In genomic region chr4:142097871-142098270, GRCm38 (mm10) we compare ENCODE assay signal across 8 mouse cellular contexts. TPM values are rescaled to one million over a fixed set of nuclear protein-coding genes. Genes with fewer than 3 reads are reported as not detected.
A peak's percentile ranks its signal among the peaks of the same experiment; 100 is the strongest.
DNase-seq lines count a peak whose midpoint lies in the region; ATAC-seq and TF ChIP-seq lines count a peak whose summit lies in the region.

No protein-coding gene starts in this region.

- H3K27me3 ChIP-seq in forebrain, embryonic 14.5 days (replicated peaks; ENCODE audit: control insufficient read depth, insufficient read depth, low read length), result no peaks in the 10 kb centered on the region
- H3K27me3 ChIP-seq in forebrain, embryonic 12.5 days, result peaks cover 5% of the 10 kb centered on the region; the same call in 1 of the 2 replicates
- no peaks in the 10 kb centered on the region for H3K27me3 ChIP-seq in kidney, embryonic 16.5 days (ENCODE audit: insufficient read depth, low read length)

- no peaks in the 10 kb centered on the region for H3K4me1 ChIP-seq in forebrain, embryonic 14.5 days (ENCODE audit: control insufficient read depth, insufficient read depth, low read length)
- H3K4me1 ChIP-seq in forebrain, embryonic 12.5 days, result peaks cover 10% of the 10 kb centered on the region
- H3K4me1 ChIP-seq in kidney, embryonic 16.5 days (ENCODE audit: insufficient read depth, low read length), result peaks cover 22% of the 10 kb centered on the region

- H3K9me3 ChIP-seq in forebrain, embryonic 14.5 days (replicated peaks; ENCODE audit: control insufficient read depth, low read length), result no peaks in the 10 kb centered on the region
- no peaks in the 10 kb centered on the region for H3K9me3 ChIP-seq in forebrain, embryonic 12.5 days
- no peaks in the 10 kb centered on the region for H3K9me3 ChIP-seq in kidney, embryonic 16.5 days (ENCODE audit: low read length)

- no peak for TF ChIP-seq CTCF in left cerebral cortex, adult 2 months (IDR thresholded peaks at IDR 0.05)

- H3K27ac ChIP-seq in forebrain, embryonic 14.5 days (ENCODE audit: low read depth, low read length), result no peak overlapping the region
- no peak overlapping the region for H3K27ac ChIP-seq in forebrain, embryonic 12.5 days
- H3K27ac ChIP-seq in kidney, embryonic 16.5 days (ENCODE audit: low read length), result 0 out of 2 replicates have a peak overlapping the region, but pooled peaks have one; percentile 17
- H3K27ac ChIP-seq in left cerebral cortex, adult 2 months, result no peak overlapping the region

- DNase-seq in forebrain, embryonic 14.5 days (ENCODE audit: low spot score), result no peak
- DNase-seq in adrenal gland, adult 2 months, result peak; percentile 87
- peak; percentile 81 to 91 for DNase-seq in heart, adult 18-20 months
- DNase-seq in left cerebral cortex, adult 2 months (ENCODE audit: extremely low spot score in 1 of 2, low spot score in 2 of 2), result no peak
- no peak for DNase-seq in thymus, postnatal 0 days (ENCODE audit: low spot score)

- intact Hi-C loops in left cerebral cortex, adult 2 months (cut with DNase I), result loop anchor here (1.0 kb wide), 1 partner anchor 93 kb away; no protein-coding TSS in a partner anchor

- H3K9ac ChIP-seq in forebrain, embryonic 14.5 days (ENCODE audit: low read length), result no peak overlapping the region
- no peak overlapping the region for H3K9ac ChIP-seq in forebrain, embryonic 12.5 days
- H3K9ac ChIP-seq in kidney, embryonic 16.5 days (replicated peaks; ENCODE audit: low read length), result no peak overlapping the region

- H3K4me2 ChIP-seq in forebrain, embryonic 14.5 days (ENCODE audit: low read length), result no peak overlapping the region
- no peak overlapping the region for H3K4me2 ChIP-seq in forebrain, embryonic 12.5 days
- H3K4me2 ChIP-seq in kidney, embryonic 16.5 days (replicated peaks; ENCODE audit: low read depth, low read length), result peak overlapping the region; percentile 26

- peak; percentile 27; the same call in 1 of the 2 replicates for ATAC-seq in forebrain, embryonic 14.5 days
- no peak for ATAC-seq in forebrain, embryonic 12.5 days (ENCODE audit: low FRiP score)
- 0 out of 2 replicates have a peak, but pooled peaks have one; percentile 13 for ATAC-seq in kidney, embryonic 16.5 days (ENCODE audit: low FRiP score, low TSS enrichment)
- ATAC-seq in megakaryocyte, adult 5-6 weeks (ENCODE audit: poor library complexity, severe bottlenecking), result peak; percentile 85

- H3K4me3 ChIP-seq in forebrain, embryonic 14.5 days (ENCODE audit: low read depth, low read length), result no peak overlapping the region
- no peak overlapping the region for H3K4me3 ChIP-seq in forebrain, embryonic 12.5 days (replicated peaks)
- H3K4me3 ChIP-seq in kidney, embryonic 16.5 days (ENCODE audit: low read length), result no peak overlapping the region
- no peak overlapping the region for H3K4me3 ChIP-seq in left cerebral cortex, adult 2 months

- 56% methylated on average over 5 of the region's 5 CpGs for WGBS in forebrain, embryonic 14.5 days
- 61% methylated on average over 5 of the region's 5 CpGs for WGBS in forebrain, embryonic 12.5 days
- 18% methylated on average over 5 of the region's 5 CpGs for WGBS in kidney, embryonic 16.5 days

- H3K36me3 ChIP-seq in forebrain, embryonic 14.5 days (ENCODE audit: control insufficient read depth, insufficient read depth, low read length), result no peaks in the 10 kb centered on the region
- H3K36me3 ChIP-seq in forebrain, embryonic 12.5 days (replicated peaks), result no peaks in the 10 kb centered on the region
- H3K36me3 ChIP-seq in kidney, embryonic 16.5 days (ENCODE audit: insufficient read depth, low read length), result no peaks in the 10 kb centered on the region

RNA-seq across cellular contexts. Expression of gene Tmem51, which starts 13.8 kb away (rescaled TPM):
- 6.2 and 6.5 TPM in 2 replicates for polyA plus RNA-seq in forebrain, embryonic 14.5 days (2014; fragmentation: Nextera tagmentation; extraction: Ambion mirVana)
- 4.8 and 6.0 TPM in 2 replicates for polyA plus RNA-seq in forebrain, embryonic 12.5 days (2016; fragmentation: Nextera tagmentation; extraction: Ambion mirVana)
- total RNA-seq in adrenal gland, adult 2 months (2021), result 1 to 10 TPM; 3.5 to 5.3 TPM
- polyA plus RNA-seq in adrenal gland, adult 2 months (2012; rRNA removed), result 9.9 and 10.0 TPM in 2 replicates
- 1 to 10 TPM; 3.4 to 5.2 TPM for total RNA-seq in heart, adult 18-20 months (2021)
- 41.6 and 42.7 TPM in 2 replicates for polyA plus RNA-seq in kidney, embryonic 16.5 days (2015; fragmentation: Nextera tagmentation; extraction: Ambion mirVana)
- total RNA-seq in megakaryocyte, adult 5-6 weeks (2015), result 16.8 and 18.7 TPM in 2 replicates
- 13.5 and 18.7 TPM in 2 replicates for total RNA-seq in megakaryocyte, adult 5-6 weeks (2017)
- 1 to 10 TPM; 4.9 to 5.6 TPM for total RNA-seq in left cerebral cortex, adult 2 months (2021)
- 13.4 and 14.8 TPM in 2 replicates for polyA plus RNA-seq in thymus, postnatal 0 days (2015; fragmentation: Nextera tagmentation; extraction: Ambion mirVana)

Comparison
In these comparisons a context has a peak if more than half of its experiments do, and no peak if none do; other contexts are left out.
1. DNase-seq: peak in adrenal gland, adult 2 months (single experiment) and heart, adult 18-20 months (2 of 2); none in forebrain, embryonic 14.5 days (single experiment), left cerebral cortex, adult 2 months (0 of 2) and thymus, postnatal 0 days (single experiment).